Mouse (Mus musculus): ENCODE measurements around the gene 1810049J17Rik. TPM values are rescaled to one million over a fixed set of nuclear protein-coding genes. Genes with fewer than 3 reads are reported as not detected.

The 1810049J17Rik gene
- total RNA-seq, 2 experiments from 2014 or later, result 1.0 to 1.1 TPM

- intact Hi-C loops (cut with DNase I), result no loop called here
- no peak for DNase-seq (ENCODE audit: low spot score in 2 of 2)
These were observed 4.4 kb downstream of the 1810049J17Rik start for GRCm38 (mm10) chr15:12317290-12317689.

DNA sequence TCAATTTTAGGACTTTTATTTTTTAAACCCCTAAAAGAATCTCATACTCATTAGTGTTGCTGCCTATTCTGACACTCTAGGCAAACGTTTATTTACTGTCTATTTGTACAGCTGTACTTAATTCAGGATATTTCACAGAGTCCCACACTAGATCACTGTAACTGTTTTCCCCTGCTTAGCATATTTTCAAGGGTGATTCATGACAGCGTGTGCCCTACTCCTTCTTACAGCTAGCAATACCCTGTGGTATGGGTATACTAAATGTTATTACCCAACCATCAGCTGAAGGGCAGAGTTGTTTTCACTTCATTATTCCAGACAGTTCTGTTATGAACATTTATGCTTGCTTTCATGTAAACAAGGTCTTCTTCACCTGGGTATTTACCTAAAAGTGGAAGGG, 5.7 kb downstream of the 1810049J17Rik start:
- no peak for DNase-seq (ENCODE audit: low spot score in 2 of 2)
- intact Hi-C loops (cut with DNase I), result no loop called here

GRCm38 (mm10) chr15:12314584-12314983, 7.1 kb downstream of the 1810049J17Rik start:
- no peak for DNase-seq (ENCODE audit: low spot score in 2 of 2)
- intact Hi-C loops (cut with DNase I), result no loop called here

GRCm38 (mm10) chr15:12313255-12313654, 8.4 kb downstream of the 1810049J17Rik start:
- intact Hi-C loops (cut with DNase I), result no loop called here
- no peak for DNase-seq (ENCODE audit: low spot score in 2 of 2)

- intact Hi-C loops (cut with DNase I), result no loop called here
- no peak for DNase-seq (ENCODE audit: low spot score in 2 of 2)
These were observed 10.2 kb downstream of the 1810049J17Rik start for GRCm38 (mm10) chr15:12311465-12311864.

- DNase-seq (ENCODE audit: low spot score in 2 of 2), result no peak
- intact Hi-C loops (cut with DNase I), result no loop called here
These were observed 11.0 kb downstream of the 1810049J17Rik start for GRCm38 (mm10) chr15:12310676-12311075.

GRCm38 (mm10) chr15:12308539-12308938, 13.2 kb downstream of the 1810049J17Rik start:
- intact Hi-C loops (cut with DNase I), result no loop called here
- DNase-seq (ENCODE audit: low spot score in 2 of 2), result no peak

DNA sequence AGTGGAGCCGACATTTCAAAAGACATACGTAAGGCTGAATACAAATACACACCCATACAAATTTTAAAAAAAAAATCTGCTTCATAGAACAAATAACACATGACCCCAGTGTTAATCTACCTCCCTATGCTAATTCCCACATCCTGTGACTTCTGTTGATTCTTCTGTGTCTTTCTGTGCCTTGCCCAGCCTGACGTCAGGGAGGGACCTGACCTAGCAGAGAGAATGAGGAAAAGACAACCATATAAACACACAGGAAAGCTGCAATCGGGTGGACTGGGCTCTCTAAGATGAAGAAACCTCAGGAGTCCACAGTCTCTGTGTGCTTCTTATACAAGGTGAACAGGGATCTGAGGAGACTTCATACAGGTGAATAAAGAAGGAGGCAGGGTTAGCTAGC, 14.6 kb downstream of the 1810049J17Rik start:
- intact Hi-C loops (cut with DNase I), result no loop called here
- DNase-seq (ENCODE audit: low spot score in 2 of 2), result no peak

DNA sequence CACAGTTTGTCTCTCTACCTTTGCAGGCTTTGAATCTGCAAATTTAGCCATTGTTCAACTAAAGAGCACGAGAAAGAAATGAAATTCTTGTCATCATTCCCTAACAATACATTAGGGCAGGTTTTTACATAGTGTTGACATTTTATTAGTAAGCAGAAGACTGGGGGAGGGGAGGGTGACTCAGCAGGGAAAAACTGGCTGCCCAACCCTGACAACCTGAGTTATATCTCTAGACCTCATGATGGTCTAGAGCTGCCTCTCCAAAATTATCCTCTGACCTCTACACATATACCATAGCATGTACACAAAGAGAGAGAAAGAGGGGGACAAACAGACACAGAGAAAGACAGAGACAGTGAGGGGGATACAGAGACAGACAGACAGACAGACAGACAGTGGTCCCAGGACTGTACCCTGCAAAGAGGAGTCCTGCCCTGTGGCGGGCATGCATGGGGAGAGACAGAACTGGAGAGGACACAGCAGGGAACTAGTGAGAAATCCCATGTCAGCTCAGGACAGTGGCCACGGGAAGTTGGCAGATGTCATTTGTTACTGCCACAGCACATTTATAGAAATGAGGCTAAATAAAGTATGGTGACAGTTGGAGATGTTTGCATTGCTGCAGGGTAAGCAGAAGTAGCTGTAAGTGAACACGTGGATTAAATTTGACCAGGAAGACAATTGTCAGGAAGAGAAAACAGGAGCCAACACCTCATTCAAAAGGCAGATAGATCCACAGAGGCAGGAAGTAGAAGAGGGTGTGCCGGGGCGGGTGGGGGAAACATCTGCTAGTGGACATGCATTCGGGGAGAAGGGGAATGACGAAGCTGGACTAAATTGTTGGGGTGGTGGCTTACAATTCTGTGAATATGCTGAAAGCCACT, 15.3 kb downstream of the 1810049J17Rik start:
- intact Hi-C loops (cut with DNase I), result no loop called here
- peak in 1 of 2 experiments; percentile 29 for DNase-seq (ENCODE audit: low spot score in 2 of 2)

GRCm38 (mm10) chr15:12301771-12302170, 19.9 kb downstream of the 1810049J17Rik start:
- intact Hi-C loops (cut with DNase I), result no loop called here
- no peak for DNase-seq (ENCODE audit: low spot score in 2 of 2)

GRCm38 (mm10) chr15:12298231-12298737, 23.4 kb downstream of the 1810049J17Rik start:
- DNase-seq (ENCODE audit: low spot score in 2 of 2), result no peak
- intact Hi-C loops (cut with DNase I), result no loop called here

- DNase-seq (ENCODE audit: low spot score in 2 of 2), result no peak
- intact Hi-C loops (cut with DNase I), result no loop called here
These were observed 25.5 kb downstream of the 1810049J17Rik start for GRCm38 (mm10) chr15:12296228-12296627.

DNA sequence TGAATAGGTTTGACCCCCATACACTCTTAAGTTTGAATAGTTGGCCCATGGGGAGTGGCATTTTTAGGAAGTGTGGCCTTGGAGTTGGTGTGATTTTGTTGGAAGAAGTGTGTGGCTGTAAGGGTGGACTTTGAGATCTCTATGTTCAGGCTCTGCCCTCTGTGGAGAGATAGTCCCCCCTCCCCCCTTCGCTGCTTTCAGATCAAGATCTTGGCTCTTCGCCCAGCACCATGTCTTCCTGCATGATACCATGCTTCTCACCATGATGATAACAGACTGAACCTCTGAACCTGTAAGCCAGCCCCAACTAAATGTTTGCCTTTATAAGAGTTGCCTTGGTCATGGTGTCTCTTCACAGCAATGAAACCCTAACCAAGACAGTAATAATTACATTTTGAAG, 29.9 kb downstream of the 1810049J17Rik start:
- intact Hi-C loops (cut with DNase I), result no loop called here
- no peak for DNase-seq (ENCODE audit: low spot score in 2 of 2)

DNA sequence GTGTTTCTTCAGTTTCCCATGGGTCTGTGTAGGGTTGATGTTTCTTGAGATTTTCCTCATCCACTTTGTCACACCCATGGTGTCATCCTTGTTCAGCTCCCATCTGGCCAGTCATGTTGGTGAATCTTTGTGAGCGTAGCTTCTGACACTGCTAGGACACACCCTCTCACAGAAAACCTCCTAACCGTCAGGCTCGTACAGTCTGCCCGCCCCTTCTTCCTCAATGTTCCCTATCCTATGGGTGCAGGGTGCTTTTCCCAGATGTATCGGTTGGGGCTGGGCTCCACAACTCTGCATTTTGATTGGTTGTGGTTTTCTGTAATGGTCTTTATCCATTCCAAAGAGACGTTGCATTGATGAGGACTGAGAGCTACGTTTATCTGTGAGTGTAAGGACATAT, 31.4 kb downstream of the 1810049J17Rik start:
- intact Hi-C loops (cut with DNase I), result no loop called here
- no peak for DNase-seq (ENCODE audit: low spot score in 2 of 2)

DNA sequence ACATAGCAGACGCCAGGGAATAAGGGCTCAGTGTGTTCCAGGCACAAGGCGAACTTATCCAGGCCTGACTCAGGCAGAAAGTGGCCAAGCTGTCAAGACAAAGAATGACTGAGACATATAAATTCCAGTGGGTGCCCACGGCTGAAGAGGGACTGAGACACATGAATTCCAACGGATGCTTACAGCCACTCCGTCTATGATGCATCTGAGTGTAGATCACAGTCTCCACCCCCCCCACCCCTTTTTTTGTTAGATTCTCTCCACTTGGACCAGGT, 36.2 kb downstream of the 1810049J17Rik start:
- no peak for DNase-seq (ENCODE audit: low spot score in 2 of 2)
- intact Hi-C loops (cut with DNase I), result no loop called here

- DNase-seq (ENCODE audit: low spot score in 2 of 2), result no peak
- intact Hi-C loops (cut with DNase I), result no loop called here
These were observed 36.7 kb downstream of the 1810049J17Rik start for GRCm38 (mm10) chr15:12284794-12285534.

GRCm38 (mm10) chr15:12279816-12280215, 41.9 kb downstream of the 1810049J17Rik start:
- no peak for DNase-seq (ENCODE audit: low spot score in 2 of 2)
- intact Hi-C loops (cut with DNase I), result loop anchor here (5.0 to 10.0 kb wide), 2 partner anchors 297 to 515 kb away; no protein-coding TSS in a partner anchor

GRCm38 (mm10) chr15:12275091-12275623, 46.5 kb downstream of the 1810049J17Rik start:
- intact Hi-C loops (cut with DNase I), result loop anchor here (5.0 to 10.0 kb wide), 2 partner anchors 302 to 520 kb away; no protein-coding TSS in a partner anchor
- DNase-seq (ENCODE audit: low spot score in 2 of 2), result no peak

DNA sequence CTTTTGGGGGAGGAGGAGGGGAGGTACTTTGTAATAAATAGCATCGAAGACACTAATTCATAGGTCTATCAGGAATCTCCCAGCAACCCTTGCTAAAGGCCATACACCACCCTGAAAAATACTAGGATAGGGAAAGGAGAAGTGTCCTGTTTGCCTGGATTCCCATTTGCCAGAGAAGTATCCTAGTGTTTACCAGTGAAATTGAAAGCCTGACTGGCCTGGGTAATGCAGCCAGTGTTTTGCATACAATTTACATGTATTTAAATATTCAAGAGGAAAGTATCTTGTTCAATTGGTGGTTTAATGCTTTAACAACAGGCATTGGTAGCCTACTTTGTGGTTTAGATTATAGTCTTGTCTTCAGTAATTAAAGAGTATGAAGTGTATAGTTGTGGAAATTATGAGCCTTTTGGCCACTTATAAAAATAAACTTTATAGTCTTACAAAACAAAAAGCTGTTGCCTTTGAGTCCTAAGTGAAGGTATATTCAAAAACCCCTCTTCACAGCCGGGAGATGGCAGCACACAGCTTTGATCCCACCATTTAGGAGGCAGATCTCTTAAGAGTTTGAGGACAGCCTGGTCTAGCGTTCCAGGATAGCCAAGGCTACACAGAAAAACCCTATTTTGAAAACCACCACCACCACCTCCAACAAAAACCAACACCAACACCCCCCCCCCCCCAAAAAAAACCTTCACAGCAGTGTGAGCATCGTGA, 47.5 kb downstream of the 1810049J17Rik start:
- no peak for DNase-seq (ENCODE audit: low spot score in 2 of 2)
- intact Hi-C loops (cut with DNase I), result loop anchor here (5.0 to 10.0 kb wide), 2 partner anchors 48 to 521 kb away; partner anchors contain the start of genes 1810049J17Rik and Golph3

Measured in left cerebral cortex, postnatal 36 days (tissue).